Mouse (Mus musculus): ENCODE results near the gene Krr1.

The Krr1 gene

GRCm38 (mm10) chr10:111972542-111973361, at the start of gene Krr1:
Krr1 (plus strand) TSS chr10:111972664.
- DNase-seq: peak; percentile 94

GRCm38 (mm10) chr10:111923503-111924135, 48.8 kb upstream of the Krr1 start:
- no peak for DNase-seq

- no peak for DNase-seq
Measured at GRCm38 (mm10) chr10:111924141-111924540, 48.3 kb upstream of the Krr1 start.

- DNase-seq: no peak
Measured at GRCm38 (mm10) chr10:111924716-111925488, 47.6 kb upstream of the Krr1 start.

GRCm38 (mm10) chr10:111925489-111925860, 47.0 kb upstream of the Krr1 start:
- peak; percentile 89 for DNase-seq

GRCm38 (mm10) chr10:111932621-111933345, 39.7 kb upstream of the Krr1 start:
- no peak for DNase-seq

GRCm38 (mm10) chr10:111935207-111935606, 37.3 kb upstream of the Krr1 start:
- no peak for DNase-seq

GRCm38 (mm10) chr10:111936021-111936420, 36.4 kb upstream of the Krr1 start:
- DNase-seq: no peak

GRCm38 (mm10) chr10:111936491-111937145, 35.8 kb upstream of the Krr1 start:
- no peak for DNase-seq

- DNase-seq: no peak
Measured at GRCm38 (mm10) chr10:111937146-111937534, 35.3 kb upstream of the Krr1 start.

- DNase-seq: no peak
Measured at GRCm38 (mm10) chr10:111943026-111943425, 29.4 kb upstream of the Krr1 start.

- no peak for DNase-seq
Measured at GRCm38 (mm10) chr10:111945563-111945962, 26.9 kb upstream of the Krr1 start.

- no peak for DNase-seq
Measured at GRCm38 (mm10) chr10:111948041-111948440, 24.4 kb upstream of the Krr1 start.

- no peak for DNase-seq
Measured at GRCm38 (mm10) chr10:111949008-111949407, 23.5 kb upstream of the Krr1 start.

GRCm38 (mm10) chr10:111955836-111956235, 16.6 kb upstream of the Krr1 start:
- DNase-seq: no peak

GRCm38 (mm10) chr10:111957271-111958045, 15.0 kb upstream of the Krr1 start:
- DNase-seq: peak; percentile 70

- DNase-seq: no peak
Measured at GRCm38 (mm10) chr10:111958046-111958421, 14.4 kb upstream of the Krr1 start.

GRCm38 (mm10) chr10:111959353-111959752, 13.1 kb upstream of the Krr1 start:
- DNase-seq: no peak

GRCm38 (mm10) chr10:111960459-111960858, 12.0 kb upstream of the Krr1 start:
- no peak for DNase-seq

GRCm38 (mm10) chr10:111966394-111966793, 6.1 kb upstream of the Krr1 start:
- DNase-seq: no peak

- peak; percentile 36 for DNase-seq
Measured at GRCm38 (mm10) chr10:111971929-111972328, 535 bp upstream of the Krr1 start.

GRCm38 (mm10) chr10:111977584-111977983, 5.1 kb downstream of the Krr1 start:
- peak; percentile 50 for DNase-seq
